Mouse (Mus musculus) frontal cortex, postnatal 10 days (tissue): Measurements from ENCODE around the gene Trim72.

Experiments used
- DNase-seq, 2 experiments: peaks; one replicate each; pipeline ENCODE4 v3.0.0; 2022; ENCODE audit warnings: low spot score in 2 of 2, mixed read lengths in 1 of 2

The Trim72 gene

GRCm38 (mm10) chr7:128050739-128051138 is 47.0 kb downstream of the Trim72 start:
- DNase-seq = no peak

- DNase-seq = no peak
Observed at GRCm38 (mm10) chr7:128053061-128053460, 49.3 kb downstream of the Trim72 start.

- no peak for DNase-seq
Observed at GRCm38 (mm10) chr7:128056917-128057444, 53.2 kb downstream of the Trim72 start.

GRCm38 (mm10) chr7:128057860-128058259 is 54.1 kb downstream of the Trim72 start:
- DNase-seq = no peak

- DNase-seq = no peak
Observed at GRCm38 (mm10) chr7:128058576-128058975, 54.8 kb downstream of the Trim72 start.

- DNase-seq = no peak
Observed at GRCm38 (mm10) chr7:128059091-128059490, 55.3 kb downstream of the Trim72 start.
